Mouse (Mus musculus): Measurements from ENCODE around the gene Akr1c6.

DNA sequence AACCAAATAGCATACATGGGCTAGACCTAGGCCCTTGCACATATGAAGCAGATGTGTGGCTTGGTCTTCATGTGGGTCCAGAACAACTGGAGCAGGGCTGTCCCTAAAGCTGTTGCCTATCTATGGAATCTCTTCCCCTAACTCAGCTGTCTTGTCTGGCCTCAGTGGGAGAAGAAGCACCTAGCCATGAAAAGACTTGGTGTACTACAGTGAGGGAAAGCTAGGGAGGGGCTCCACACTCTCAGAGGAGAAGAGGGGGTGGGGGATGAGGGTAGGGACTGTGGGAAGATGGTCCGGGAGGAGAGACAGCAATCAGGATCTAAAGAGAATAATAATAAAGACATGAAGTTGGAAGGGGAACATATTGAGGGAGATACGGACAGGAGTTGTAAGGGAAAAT is 5.5 kb upstream of the Akr1c6 start:
- TF ChIP-seq USF2 (IDR thresholded peaks at IDR 0.05; ENCODE audit: borderline replicate concordance in 1 of 2, insufficient read depth in 1 of 2, low read depth in 1 of 2, low read length in 2 of 2), result no peak
- TF ChIP-seq MYB (IDR thresholded peaks at IDR 0.05; ENCODE audit: low read depth, low read length), result no peak
- TF ChIP-seq E2F4 (IDR thresholded peaks at IDR 0.05; ENCODE audit: borderline replicate concordance, low read depth, low read length), result no peak
- no peak for TF ChIP-seq CTCF (IDR thresholded peaks at IDR 0.05 in 2 of 3, conservative IDR thresholded peaks at IDR 0.05 in 1 of 3; ENCODE audit: control insufficient read depth in 1 of 3, insufficient read depth in 1 of 3, low read depth in 2 of 3, low read length in 3 of 3, poor library complexity in 1 of 3, severe bottlenecking in 1 of 3)
- TF ChIP-seq USF1 (IDR thresholded peaks at IDR 0.05; ENCODE audit: low read depth, low read length), result no peak
- no peak for TF ChIP-seq EP300 (IDR thresholded peaks at IDR 0.05; ENCODE audit: low read depth in 1 of 2, low read length in 2 of 2)
- TF ChIP-seq CHD2 (IDR thresholded peaks at IDR 0.05; ENCODE audit: low read length), result no peak
- no peak for TF ChIP-seq NELFE (IDR thresholded peaks at IDR 0.05; ENCODE audit: low read depth, low read length)
